Mouse (Mus musculus) brain, embryonic 18.5 days (tissue): Measurements from ENCODE around the gene Hpse2.
"Not testable (repeated sequence)": the region's sequence is repeated elsewhere in the genome, so short reads cannot be mapped to it uniquely, and the experiment has no call there.

ENCODE experiments used
- DNase-seq: peaks from one replicate; pipeline ENCODE4 v3.0.0-alpha.2; 2012; ENCODE audit warnings: low read depth, low spot score

Gene Hpse2

GRCm38 (mm10) chr19:42857096-42857495 is 531.1 kb downstream of the Hpse2 start:
- DNase-seq = no peak

DNA sequence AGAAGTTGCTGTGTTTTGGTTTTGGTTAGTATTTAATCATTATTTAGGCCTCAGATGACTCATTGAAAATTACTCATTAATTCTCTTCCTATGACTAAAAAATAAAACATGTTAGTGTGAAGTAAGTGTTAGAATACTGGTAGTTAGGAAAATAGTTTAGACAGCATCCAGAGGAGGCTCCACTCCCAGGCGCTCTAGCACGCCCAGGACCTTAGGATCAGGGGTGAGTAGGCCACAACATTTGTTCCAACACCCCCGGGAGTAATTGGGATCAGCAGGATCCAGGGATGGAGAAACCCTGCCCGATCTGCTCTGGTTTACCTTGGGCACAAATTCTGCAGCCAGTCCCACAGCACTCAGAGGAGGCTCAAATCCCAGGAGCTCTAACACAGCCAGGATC is 532.5 kb downstream of the Hpse2 start:
- no peak for DNase-seq

- DNase-seq = no peak
Observed at GRCm38 (mm10) chr19:42850444-42850843, 537.7 kb downstream of the Hpse2 start.

- no peak for DNase-seq
Observed at GRCm38 (mm10) chr19:42839621-42840294, 548.4 kb downstream of the Hpse2 start.

DNA sequence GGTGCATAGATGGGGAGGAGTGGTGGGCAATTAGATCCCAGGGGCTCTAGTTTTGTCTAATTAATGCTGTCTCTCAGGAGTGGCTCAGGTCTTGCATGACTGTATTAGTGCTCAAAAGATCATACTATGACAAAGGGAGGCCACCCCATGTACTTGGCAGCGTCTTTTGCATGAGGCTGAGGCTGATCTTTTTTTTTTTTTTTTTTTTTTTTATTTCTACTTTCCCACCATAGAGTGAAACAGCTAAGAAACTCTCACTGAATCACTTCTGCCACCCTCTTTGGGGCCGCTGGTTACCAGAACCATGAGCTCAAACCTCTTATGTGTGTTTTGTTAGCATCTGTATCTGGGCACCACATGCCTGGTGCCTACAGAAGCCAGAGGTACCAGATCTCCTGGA is 549.0 kb downstream of the Hpse2 start:
- DNase-seq = no peak

GRCm38 (mm10) chr19:42838271-42838670 is 549.9 kb downstream of the Hpse2 start:
- no peak for DNase-seq

DNA sequence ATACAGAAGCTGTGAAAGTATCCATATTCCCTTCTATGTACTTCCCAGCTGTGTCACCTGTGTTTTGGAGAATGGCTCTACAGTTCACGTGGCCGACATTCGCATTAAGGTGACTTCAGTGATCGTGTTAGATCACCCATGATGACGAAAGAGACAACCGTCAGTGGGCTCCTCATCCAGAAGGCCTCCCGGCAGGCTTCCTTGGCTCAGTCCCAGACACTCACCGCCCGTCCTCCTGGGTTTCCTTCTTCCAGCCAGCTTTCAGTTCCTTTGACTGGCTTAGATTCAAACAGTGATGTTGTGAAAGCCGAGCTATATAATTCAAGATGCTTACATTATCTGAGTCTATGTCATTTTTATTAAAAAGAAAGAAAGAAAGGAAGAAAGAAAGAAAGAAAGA is 550.6 kb downstream of the Hpse2 start:
- DNase-seq = no peak

DNA sequence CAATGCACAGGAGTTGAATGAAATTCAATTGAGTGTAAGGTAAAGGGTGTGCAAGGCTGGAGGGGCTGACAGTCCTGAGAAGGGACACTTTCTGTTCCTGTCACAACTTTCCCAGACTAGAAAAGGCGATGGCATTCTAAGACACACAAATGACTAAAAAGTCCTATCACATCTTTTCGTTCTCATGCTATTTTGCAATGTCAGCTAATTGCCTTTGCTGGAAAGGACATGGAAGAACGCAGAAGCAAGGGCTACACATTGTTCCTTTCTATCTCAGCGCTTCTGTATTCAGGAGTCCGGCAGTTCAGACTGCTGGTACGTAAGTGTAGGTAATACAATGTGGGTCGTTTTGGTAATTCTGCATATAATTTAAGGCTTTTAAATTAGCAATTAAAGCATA is 555.0 kb downstream of the Hpse2 start:
- no peak for DNase-seq

DNA sequence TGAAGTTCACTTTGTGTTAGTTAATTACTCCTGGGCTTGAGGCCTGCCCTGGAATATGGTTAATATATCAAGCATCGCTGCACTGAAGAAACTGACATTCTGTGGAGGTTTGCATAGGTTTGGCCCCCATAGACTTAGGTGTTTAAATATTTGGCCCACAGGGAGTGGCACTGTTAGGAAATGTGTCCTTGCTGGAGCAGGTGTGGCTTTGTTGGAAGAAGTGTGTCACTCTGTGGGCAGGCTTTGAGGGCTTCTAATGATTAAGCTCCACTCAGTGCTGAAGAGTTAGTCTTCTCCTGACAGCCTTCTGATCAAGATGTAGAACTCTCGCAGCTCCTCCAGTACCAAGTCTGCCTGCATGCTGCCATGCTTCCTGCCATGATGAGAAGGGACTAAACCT is 555.9 kb downstream of the Hpse2 start:
- DNase-seq = no peak

DNA sequence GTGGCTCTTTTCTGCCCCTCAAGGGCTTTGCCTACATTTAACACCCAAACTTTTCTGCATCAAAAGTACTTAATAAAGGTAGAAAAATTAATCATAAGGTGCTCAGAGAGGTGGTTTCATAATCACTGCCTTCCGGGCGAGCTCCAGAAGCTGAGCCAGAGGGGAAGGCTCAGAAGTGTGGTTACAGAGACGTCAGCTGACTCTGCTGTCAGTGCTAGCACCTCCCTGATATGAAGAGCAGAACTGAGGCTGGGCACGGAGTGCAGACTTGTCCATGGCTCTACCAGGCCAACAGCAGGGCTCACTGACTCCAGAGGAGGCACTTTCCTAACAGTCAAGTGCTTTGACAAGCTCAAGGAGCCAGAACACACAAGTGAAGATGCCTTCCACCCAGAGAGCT is 559.0 kb downstream of the Hpse2 start:
- no peak for DNase-seq

DNA sequence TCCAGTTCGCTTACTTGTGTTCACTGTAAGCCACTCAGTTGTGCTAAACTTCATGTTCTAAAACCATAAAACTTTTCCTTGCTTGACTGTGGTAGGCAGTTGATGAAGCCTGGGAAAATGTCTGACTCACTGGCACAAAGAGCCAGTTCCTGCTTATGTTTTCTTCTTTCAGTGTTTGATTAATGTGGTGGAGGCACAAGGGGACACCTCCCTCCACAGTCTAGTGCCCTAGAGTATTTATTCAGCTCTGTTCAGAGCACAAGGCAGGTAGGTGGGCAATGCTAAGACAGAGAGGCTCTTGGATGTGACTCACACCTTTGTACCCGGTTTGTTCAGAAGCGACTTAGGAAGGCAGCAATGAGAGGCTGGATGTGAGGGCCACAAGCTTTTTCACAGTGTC is 560.3 kb downstream of the Hpse2 start:
- no peak for DNase-seq

DNA sequence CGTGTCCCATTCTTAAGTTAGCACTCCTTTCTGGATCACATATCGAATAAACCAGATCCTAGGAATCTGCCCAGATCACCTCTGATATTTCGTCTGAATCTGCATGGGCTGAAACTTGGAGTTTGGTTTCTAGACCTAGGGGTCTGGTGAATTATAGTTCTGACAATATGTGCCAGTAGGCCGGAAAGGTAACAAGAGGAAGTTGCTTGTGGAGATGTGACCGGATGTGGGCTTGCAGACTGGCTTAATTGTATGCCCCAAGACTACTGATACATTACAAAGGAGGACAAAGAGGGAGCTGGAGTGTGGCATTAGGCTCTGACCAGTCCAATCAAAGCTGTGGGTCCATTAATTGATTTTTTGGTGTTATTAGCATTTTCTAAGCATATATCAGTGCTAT is 568.0 kb downstream of the Hpse2 start:
- DNase-seq = no peak

- DNase-seq = no peak
Observed at GRCm38 (mm10) chr19:42817761-42818160, 570.4 kb downstream of the Hpse2 start.

DNA sequence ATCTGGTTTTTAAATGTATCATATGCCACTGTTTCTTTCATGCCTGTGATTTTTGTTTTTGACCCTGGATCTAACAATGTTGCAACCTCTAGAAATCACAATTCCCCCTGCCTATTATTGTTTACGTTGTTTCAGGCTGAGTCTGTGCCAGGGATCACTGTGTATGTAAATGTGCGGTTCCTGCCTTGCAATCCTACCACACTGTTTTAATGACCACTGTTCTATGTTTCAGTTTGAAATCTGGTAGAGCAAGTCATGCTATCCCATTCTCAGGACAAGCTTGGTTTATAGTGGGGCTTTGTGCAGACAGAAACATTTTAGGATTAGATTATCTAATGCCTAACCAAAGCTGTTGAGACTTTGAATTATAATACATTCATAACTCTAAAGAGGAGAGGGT is 571.9 kb downstream of the Hpse2 start:
- DNase-seq = no peak

- no peak for DNase-seq
Observed at GRCm38 (mm10) chr19:42810140-42810539, 578.0 kb downstream of the Hpse2 start.

DNA sequence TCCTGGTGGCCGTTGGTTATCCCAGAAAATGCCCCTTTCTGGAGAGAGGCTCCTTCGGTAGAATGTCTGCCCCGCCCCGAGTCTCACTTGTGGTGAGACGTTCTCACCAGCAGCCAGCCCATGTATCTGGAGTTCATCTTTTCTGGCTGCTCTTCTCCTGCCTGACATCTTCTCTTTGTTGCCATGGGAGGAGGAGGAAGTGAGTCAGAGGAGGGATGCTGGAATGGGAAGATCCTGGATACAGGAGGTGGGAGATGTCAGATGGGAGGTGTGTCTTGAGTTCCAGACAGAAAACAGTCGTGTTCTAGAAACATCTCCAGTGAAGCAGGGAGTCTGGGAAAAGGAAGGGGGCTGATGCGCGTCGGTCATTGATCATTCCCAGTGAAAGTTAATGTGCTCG is 578.7 kb downstream of the Hpse2 start:
- DNase-seq = no peak

- DNase-seq = no peak
Observed at GRCm38 (mm10) chr19:42797866-42798265, 590.3 kb downstream of the Hpse2 start.

- DNase-seq = no peak
Observed at GRCm38 (mm10) chr19:42795801-42796200, 592.4 kb downstream of the Hpse2 start.

- peak; percentile 77 for DNase-seq
Observed at GRCm38 (mm10) chr19:42794914-42795613, 593.1 kb downstream of the Hpse2 start.

GRCm38 (mm10) chr19:42788311-42788710 is 599.8 kb downstream of the Hpse2 start:
- no peak for DNase-seq

GRCm38 (mm10) chr19:42785562-42786220 is 602.5 kb downstream of the Hpse2 start:
- no peak for DNase-seq

- DNase-seq = no peak
Observed at GRCm38 (mm10) chr19:42785129-42785528, 603.0 kb downstream of the Hpse2 start.

DNA sequence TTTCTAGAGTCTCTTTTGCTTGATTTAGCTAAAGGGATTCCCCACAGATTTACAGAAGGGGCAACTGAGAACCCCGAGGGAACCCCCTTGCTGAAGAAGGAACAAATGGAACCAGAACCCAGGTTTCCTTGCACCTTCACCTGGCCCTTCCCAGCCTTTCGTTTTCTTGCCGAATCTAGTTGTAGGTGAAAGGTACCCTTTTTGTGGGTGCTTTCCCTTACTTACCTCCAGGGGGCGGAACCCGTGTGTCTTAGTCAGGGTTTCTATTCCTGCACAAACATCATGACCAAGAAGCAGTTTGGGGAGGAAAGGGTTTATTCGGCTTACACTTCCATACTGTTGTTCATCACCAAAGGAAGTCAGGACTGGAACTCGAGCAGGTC is 608.0 kb downstream of the Hpse2 start:
- DNase-seq = not testable (repeated sequence)
